Mouse (Mus musculus) hindbrain, embryonic 16.5 days (tissue): ENCODE measurements at regions not wholly inside any gene's neighbourhood (a gene's known extent, or its start where the extent isn't known, plus 50 kb on each side); places are given as distances from the start of the nearest gene placed in this dataset.

Experiments used
- ATAC-seq: fragments of 200-750 bp; cut with Nextera tagmentation; 2 replicates; pipeline ENCODE4 v1.8.0; 2017; ENCODE audit warnings: moderate TSS enrichment, moderate library complexity
- H3K27ac ChIP-seq: fragments of 300-500 bp; sonication (generic); 2 replicates; pipeline ENCODE4 v1.5.1; 2014; ENCODE audit warnings: low read depth, mild to moderate bottlenecking, control low read depth, low read length, moderate library complexity
- H3K27me3 ChIP-seq: fragments of 300-500 bp; sonication (generic); replicated peaks from 2 replicates; pipeline ENCODE4 v1.6.1; 2014; ENCODE audit warnings: low read length; ENCODE audit not compliant: control insufficient read depth, insufficient read depth
- H3K36me3 ChIP-seq: fragments of 300-500 bp; sonication (generic); 2 replicates; pipeline ENCODE4 v1.6.1; 2014; ENCODE audit warnings: mild to moderate bottlenecking, low read length, moderate library complexity, mixed read lengths; ENCODE audit not compliant: control insufficient read depth, insufficient read depth
- H3K4me1 ChIP-seq: fragments of 300-500 bp; sonication (generic); 2 replicates; pipeline ENCODE4 v1.6.1; 2014; ENCODE audit warnings: low read depth, low read length; ENCODE audit not compliant: control insufficient read depth, insufficient read depth
- H3K4me2 ChIP-seq: fragments of 300-500 bp; sonication (generic); 2 replicates; pipeline ENCODE4 v1.6.1; 2014; ENCODE audit warnings: mild to moderate bottlenecking, low read length, control low read depth, moderate library complexity
- H3K4me3 ChIP-seq: fragments of 300-500 bp; sonication (generic); 2 replicates; pipeline ENCODE4 v1.5.1; 2014; ENCODE audit warnings: mild to moderate bottlenecking, low read length, control low read depth, moderate library complexity
- H3K9ac ChIP-seq: fragments of 300-500 bp; sonication (generic); 2 replicates; pipeline ENCODE4 v1.6.1; 2014; ENCODE audit warnings: low read depth, mild to moderate bottlenecking, control low read depth, low read length, moderate library complexity
- H3K9me3 ChIP-seq: fragments of 300-500 bp; sonication (generic); 2 replicates; pipeline ENCODE4 v1.6.1; 2014; ENCODE audit warnings: mild to moderate bottlenecking, low read length, moderate library complexity; ENCODE audit not compliant: control insufficient read depth
- WGBS: fragments of 180-500 bp; shearing (Covaris S2); extraction: QIAGEN DNeasy Blood & Tissue Kit; methylation state at CpG from one replicate; pipeline ENCODE4 v1.1.7; 2014; 5-methylcytosine and 5-hydroxymethylcytosine counted together

DNA sequence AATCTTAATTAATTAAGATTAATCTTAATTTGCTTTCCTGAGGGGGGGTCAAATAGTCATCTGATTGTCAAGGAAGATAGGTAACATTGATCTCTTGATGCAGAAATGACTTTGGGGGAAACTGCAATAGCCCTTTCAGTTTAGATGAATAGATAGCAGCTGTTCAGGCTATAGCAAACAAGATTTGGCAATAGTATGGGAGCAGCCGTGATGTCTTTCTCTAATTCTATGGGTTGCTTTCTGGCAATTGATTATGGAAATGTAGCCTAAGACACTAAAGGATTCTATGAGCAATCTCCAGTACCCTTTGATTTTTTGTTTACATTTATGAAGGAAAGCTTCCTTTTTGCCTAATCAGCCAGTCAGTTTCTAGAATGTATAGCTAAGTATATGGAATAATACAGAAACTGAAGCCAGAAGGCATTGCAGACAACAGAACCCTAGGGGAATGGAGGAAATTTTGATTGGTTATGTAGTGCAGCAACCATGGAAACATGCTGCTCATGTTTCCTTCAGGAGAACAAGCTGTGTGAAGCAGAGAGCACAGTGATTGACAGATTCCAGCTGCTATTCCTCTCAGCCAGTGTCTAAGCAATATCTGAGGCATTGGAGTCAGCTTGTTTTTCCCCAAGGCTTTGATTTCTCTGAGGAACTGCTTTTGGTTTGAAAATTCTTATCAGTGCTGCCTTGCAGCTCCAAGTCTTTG lies 608.7 kb upstream of the Cypt1 start:
- Histone ChIP-seq H3K4me3 (no peak overlapping the region), H3K4me2 (no peak overlapping the region), H3K27me3 (no peaks in the 10 kb centered on the region), H3K9me3 (no peaks in the 10 kb centered on the region), H3K9ac (no peak overlapping the region), H3K4me1 (no peaks in the 10 kb centered on the region), H3K36me3 (no peaks in the 10 kb centered on the region), H3K27ac (no peak overlapping the region)
- ATAC-seq, result peak; percentile 85
- WGBS, result 39% methylated on average over 1 of the region's 1 CpGs
